Mouse (Mus musculus): ENCODE results near the gene Kcna7.
"Not testable (repeated sequence)": the region's sequence is repeated elsewhere in the genome, so short reads cannot be mapped to it uniquely, and the experiment has no call there.

Kcna7 gene

GRCm38 (mm10) chr7:45395129-45395541 is 10.3 kb upstream of the Kcna7 start:
- peak in 1 of 2 experiments; percentile 74 for DNase-seq (ENCODE audit: low spot score in 2 of 2)

DNA sequence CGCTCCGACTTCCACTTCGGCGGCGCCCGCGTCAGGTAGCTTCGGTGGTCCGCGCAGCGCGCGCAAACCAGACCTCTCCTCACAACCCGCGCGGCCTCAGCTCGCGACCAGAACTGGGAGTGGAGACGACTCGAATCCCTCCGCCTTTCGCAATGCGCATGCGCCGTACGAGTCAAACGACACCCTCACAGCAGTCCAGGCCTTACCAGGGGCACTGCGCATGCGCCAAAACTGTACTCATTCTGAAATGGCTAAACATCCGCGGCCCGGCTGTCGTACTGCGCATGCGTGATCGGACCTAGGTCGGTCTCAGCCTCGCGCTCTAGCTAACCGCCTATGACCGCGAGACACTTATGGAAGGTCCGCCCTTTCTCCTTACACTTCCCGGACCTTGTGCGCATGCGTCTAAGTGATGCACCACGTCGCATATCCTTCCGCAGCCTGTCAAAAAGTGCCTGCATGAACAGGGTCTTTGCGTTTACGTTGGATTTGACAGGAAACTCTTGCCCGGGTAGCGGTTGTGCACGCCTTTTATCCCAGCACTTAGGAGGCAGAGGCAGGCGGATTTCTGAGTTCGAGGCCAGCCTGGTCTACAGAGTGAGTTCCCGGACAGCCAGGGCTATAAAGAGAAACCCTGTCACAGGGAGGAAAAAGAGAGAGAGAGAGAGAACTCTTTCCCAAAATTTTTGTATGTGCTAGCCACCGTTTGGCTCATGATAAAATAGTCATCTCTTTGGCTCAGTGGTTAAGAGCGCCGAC is 9.7 kb upstream of the Kcna7 start, which contains the start of gene Snrnp70:
Gene Snrnp70 (minus strand): TSS at position 165 of the 759 bp plus-strand sequence.
- peak; percentile 100 for DNase-seq (ENCODE audit: low spot score in 2 of 2)

- DNase-seq (ENCODE audit: low spot score in 2 of 2): not testable (repeated sequence)
Observed at GRCm38 (mm10) chr7:45396337-45396775, 9.1 kb upstream of the Kcna7 start.

- no peak for DNase-seq (ENCODE audit: low spot score in 2 of 2)
Observed at GRCm38 (mm10) chr7:45396787-45397186, 8.7 kb upstream of the Kcna7 start.

DNA sequence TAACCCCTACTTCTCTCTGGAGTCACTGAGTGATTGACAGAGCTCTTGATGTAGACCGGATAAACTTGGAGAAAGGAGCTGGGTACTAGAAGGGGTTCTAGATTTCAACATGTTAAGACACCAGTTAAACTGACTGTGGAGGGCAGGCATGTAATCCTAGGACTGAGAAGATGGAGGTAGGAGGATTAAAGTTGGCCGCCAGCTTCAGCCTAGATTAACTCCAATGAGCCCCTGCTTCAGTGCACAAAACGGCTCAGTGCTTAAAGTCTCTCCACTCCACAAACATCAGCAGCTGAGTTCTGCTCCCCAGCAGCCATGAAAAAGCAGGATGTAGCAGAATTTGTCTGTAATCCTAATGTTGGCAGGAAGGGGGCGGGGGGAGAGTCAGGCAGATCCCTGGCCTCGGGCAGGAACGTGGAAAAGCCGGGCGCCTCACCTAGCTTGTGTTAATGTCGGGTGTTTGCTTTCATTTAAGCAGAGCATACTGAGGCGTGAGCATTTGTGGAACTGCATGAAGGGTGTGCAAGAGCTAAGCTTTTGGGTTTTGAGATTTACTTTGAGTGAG is 3.9 kb upstream of the Kcna7 start:
- no peak for DNase-seq (ENCODE audit: low spot score in 2 of 2)

GRCm38 (mm10) chr7:45403532-45404261 is 1.8 kb upstream of the Kcna7 start:
- DNase-seq (ENCODE audit: low spot score in 2 of 2): no peak

- no peak for DNase-seq (ENCODE audit: low spot score in 2 of 2)
Observed at GRCm38 (mm10) chr7:45406157-45407156, 1.0 kb downstream of the Kcna7 start.

DNA sequence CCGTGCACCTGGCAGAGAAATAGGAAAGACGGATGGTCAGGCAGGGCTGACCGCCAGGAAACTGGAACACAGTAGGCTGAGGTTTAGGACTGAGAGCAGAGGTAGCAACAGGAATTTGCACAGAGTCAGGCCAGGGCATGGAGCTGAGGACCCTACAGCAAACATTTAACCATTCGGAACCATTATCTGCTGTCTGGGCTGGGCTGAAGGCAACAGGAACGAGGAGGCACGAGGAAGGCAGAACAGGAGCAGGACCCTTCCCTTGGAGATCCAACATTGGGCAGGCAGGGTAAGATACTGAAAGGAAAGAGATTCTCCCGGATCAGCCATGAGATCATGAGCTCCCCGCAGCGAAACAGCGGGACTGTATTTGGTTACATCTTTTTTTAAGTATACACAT is 2.4 kb downstream of the Kcna7 start:
- no peak for DNase-seq (ENCODE audit: low spot score in 2 of 2)

DNA sequence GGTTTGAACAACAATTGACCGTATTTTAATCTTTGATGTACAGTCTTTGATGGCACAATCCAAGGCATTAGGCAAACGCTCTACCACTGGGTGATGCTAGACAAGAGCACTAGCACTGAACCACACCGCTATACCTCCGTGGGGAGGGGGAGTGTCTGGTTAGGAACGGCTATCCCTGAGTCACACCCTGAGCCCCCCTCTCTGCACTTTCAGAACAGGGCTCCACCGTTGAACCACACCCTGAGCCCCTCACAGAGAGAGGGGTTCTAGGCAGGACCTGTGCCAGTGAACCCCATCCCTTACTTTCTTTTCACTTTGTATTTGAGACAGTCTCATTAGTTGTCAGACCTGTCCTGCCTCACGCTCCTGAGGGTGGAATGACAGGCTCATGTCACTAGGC is 2.9 kb downstream of the Kcna7 start:
- no peak for DNase-seq (ENCODE audit: low spot score in 2 of 2)

DNA sequence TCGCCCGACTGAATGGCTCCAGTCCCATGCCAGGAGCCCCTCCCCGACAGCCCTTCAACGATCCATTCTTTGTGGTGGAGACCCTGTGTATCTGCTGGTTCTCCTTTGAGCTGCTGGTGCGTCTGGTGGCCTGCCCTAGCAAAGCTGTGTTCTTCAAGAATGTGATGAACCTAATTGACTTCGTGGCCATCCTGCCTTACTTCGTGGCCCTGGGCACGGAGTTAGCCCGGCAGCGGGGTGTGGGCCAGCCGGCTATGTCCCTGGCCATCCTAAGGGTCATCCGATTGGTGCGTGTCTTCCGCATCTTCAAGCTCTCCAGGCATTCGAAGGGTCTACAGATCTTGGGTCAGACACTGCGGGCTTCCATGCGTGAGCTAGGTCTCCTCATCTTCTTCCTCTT is 3.5 kb downstream of the Kcna7 start:
- no peak for DNase-seq (ENCODE audit: low spot score in 2 of 2)

DNA sequence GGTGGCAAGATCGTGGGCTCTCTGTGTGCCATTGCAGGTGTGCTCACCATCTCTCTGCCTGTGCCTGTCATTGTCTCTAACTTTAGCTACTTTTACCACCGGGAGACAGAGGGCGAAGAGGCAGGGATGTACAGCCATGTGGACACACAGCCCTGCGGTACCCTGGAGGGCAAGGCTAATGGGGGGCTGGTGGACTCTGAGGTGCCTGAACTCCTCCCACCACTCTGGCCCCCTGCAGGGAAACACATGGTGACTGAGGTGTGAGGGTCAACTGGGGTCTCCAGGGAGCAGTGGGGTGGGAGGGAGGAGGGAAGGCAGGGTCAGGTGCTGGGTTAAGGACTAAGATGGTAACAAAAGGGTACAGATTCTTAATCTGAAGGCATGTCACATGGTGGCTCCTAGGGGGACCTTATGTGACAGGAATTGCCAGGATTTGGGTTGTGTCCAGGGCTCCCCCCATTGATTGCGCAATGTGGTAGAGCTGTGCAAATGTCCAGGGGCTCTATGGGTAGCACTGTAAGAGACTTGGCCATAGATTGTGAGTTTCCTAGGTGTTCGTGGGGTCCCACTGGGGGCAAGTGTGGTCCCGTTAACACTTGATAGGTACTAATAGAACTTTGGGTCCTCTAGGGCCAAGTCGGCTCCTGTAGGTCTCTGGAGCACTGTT is 4.2 kb downstream of the Kcna7 start:
- no peak for DNase-seq (ENCODE audit: low spot score in 2 of 2)

GRCm38 (mm10) chr7:45412421-45412820 is 7.0 kb downstream of the Kcna7 start:
- no peak for DNase-seq (ENCODE audit: low spot score in 2 of 2)

GRCm38 (mm10) chr7:45413113-45413863 is 7.8 kb downstream of the Kcna7 start, which contains the start of gene Ntf5:
Ntf5 (plus strand) TSS chr7:45413695.
- DNase-seq (ENCODE audit: low spot score in 2 of 2): no peak

GRCm38 (mm10) chr7:45413864-45414739 is 8.6 kb downstream of the Kcna7 start:
- no peak for DNase-seq (ENCODE audit: low spot score in 2 of 2)

GRCm38 (mm10) chr7:45414740-45415224 is 9.3 kb downstream of the Kcna7 start:
- DNase-seq (ENCODE audit: low spot score in 2 of 2): no peak

DNA sequence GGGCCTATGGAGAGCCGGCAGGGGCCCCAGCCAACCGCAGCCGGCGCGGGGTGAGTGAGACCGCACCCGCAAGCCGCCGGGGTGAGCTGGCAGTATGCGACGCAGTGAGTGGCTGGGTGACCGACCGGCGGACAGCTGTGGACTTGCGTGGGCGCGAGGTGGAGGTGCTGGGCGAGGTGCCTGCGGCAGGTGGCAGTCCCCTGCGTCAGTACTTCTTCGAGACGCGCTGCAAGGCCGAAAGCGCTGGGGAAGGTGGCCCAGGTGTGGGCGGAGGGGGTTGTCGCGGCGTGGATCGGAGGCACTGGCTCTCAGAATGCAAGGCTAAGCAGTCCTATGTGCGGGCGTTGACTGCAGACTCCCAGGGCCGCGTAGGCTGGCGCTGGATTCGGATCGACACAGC is 10.2 kb downstream of the Kcna7 start:
- no peak for DNase-seq (ENCODE audit: low spot score in 2 of 2)

DNA sequence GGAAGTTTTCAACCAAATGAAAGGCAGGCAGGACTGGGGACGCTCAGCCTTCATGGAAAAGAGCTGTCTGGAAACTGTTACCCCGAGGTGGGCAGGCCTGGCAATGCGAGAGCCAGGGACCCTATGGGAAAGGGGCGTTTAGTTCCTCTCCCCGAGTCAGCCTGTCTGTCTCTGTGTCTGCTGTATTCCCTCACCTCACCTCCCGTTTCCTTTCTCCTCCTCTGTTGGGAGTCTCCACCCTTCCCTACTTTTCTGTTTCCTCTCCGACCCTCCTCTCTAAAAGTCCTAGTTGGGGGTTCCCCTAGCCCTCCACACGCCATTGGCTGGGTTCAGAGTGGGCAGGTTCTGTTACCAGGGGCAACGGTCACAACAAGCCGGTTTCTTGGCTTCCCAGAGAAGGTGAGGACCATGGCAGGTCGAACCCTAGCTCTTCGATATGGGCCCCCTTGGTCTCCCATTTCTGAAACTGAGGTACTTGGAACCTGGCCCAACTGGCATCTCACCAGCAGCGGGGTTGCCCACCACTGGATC is 12.6 kb downstream of the Kcna7 start:
- DNase-seq (ENCODE audit: low spot score in 2 of 2): no peak

DNA sequence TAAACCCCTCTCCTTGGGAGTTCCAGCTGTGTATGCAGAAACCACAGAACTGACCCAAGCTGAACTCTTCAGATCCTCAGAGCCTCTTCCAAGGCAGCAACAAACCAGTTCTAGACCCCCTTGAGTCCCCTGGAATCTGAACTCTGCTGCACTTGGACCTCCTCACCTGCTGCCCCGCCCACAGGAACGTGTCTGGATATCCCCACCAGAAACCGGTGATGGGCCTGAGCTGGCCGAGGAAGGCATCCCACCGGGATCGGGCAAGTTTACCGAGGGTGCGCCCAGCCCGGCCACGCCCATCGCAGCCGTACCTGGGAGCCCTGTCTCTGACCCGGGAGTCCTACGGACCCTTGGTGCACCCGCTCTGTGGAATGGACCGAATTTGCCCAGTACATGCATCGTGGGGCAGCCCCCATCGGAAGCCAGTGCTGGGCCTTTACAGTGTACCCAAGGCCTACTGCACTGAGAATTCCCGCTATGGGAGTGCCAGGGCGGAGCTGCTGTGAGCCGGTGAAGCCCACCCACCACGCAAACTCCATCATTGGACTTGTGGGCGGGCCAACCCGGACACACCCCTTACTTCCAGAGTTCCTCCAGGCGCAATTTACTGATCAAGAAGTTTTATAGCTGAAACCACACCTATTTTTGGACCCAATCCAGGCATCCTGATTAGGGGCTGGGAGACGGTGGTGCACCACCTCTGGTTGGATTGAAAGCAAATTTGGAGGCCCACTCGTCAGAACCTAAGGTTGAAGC is 14.6 kb downstream of the Kcna7 start:
- no peak for DNase-seq (ENCODE audit: low spot score in 2 of 2)
